Mouse (Mus musculus) embryonic facial prominence, embryonic 11.5 days (tissue): ENCODE data around the gene Nop53. TPM values are rescaled to one million over a fixed set of nuclear protein-coding genes. Genes with fewer than 3 reads are reported as not detected.

Experiments used
- ATAC-seq: fragments of 200-750 bp; cut with Nextera tagmentation; replicated peaks from 2 replicates; pipeline ENCODE4 v1.8.0; 2017; ENCODE audit warnings: low read depth; ENCODE audit not compliant: insufficient number of reproducible peaks, low FRiP score, low TSS enrichment
- DNase-seq: peaks from one replicate; pipeline ENCODE4 v3.0.0-alpha.2; 2015; ENCODE audit warnings: low spot score
- H3K27ac ChIP-seq: fragments of 300-500 bp; sonication (generic); replicated peaks from 2 replicates; pipeline ENCODE4 v1.5.1; 2014; ENCODE audit warnings: mild to moderate bottlenecking, low read depth, low read length, control low read depth
- H3K27me3 ChIP-seq: fragments of 300-500 bp; sonication (generic); 2 replicates; pipeline ENCODE4 v1.6.1; 2014; ENCODE audit warnings: mild to moderate bottlenecking, low read length, moderate library complexity, mixed read lengths; ENCODE audit not compliant: control insufficient read depth, insufficient read depth
- H3K36me3 ChIP-seq: fragments of 300-500 bp; sonication (generic); replicated peaks from 2 replicates; pipeline ENCODE4 v1.6.1; 2014; ENCODE audit warnings: low read depth, mild to moderate bottlenecking, low read length, moderate library complexity, mixed read lengths; ENCODE audit not compliant: control insufficient read depth, insufficient read depth
- H3K4me1 ChIP-seq: fragments of 300-500 bp; sonication (generic); 2 replicates; pipeline ENCODE4 v1.6.1; 2014; ENCODE audit warnings: low read length, mixed read lengths; ENCODE audit not compliant: control insufficient read depth, insufficient read depth
- H3K4me2 ChIP-seq: fragments of 300-500 bp; sonication (generic); 2 replicates; pipeline ENCODE4 v1.6.1; 2014; ENCODE audit warnings: low read depth, mild to moderate bottlenecking, control low read depth, low read length, moderate library complexity
- H3K4me3 ChIP-seq: fragments of 300-500 bp; sonication (generic); 2 replicates; pipeline ENCODE4 v1.5.1; 2014; ENCODE audit warnings: low read depth, low read length, control low read depth
- H3K9ac ChIP-seq: fragments of 300-500 bp; sonication (generic); replicated peaks from 2 replicates; pipeline ENCODE4 v1.6.1; 2014; ENCODE audit warnings: mild to moderate bottlenecking, control low read depth, low read length
- H3K9me3 ChIP-seq: fragments of 300-500 bp; sonication (generic); replicated peaks from 2 replicates; pipeline ENCODE4 v1.6.1; 2016; ENCODE audit warnings: mild to moderate bottlenecking, low read length, inconsistent platforms, mixed read lengths; ENCODE audit not compliant: control insufficient read depth
- WGBS: fragments of 180-500 bp; shearing (Covaris S2); extraction: QIAGEN DNeasy Blood & Tissue Kit; methylation state at CpG from one replicate; pipeline ENCODE4 v1.1.7; 2014; 5-methylcytosine and 5-hydroxymethylcytosine counted together
- polyA plus RNA-seq: library from polyadenylated mRNA; unstranded; fragments of >200 nt; fragmentation: Nextera tagmentation; extraction: Ambion mirVana; gene quantifications from 2 replicates; pipeline ENCODE4 v1.2.1, GENCODE M21; 2014

Gene Nop53
- polyA plus RNA-seq, 1 experiment from 2014 or later, result 194 TPM

GRCm38 (mm10) chr7:15955509-15955908, 9.6 kb upstream of the Nop53 start:
- H3K4me1 ChIP-seq, result no peaks in the 10 kb centered on the region
- no peaks in the 10 kb centered on the region for H3K27me3 ChIP-seq
- H3K36me3 ChIP-seq, result no peaks in the 10 kb centered on the region
- H3K4me3 ChIP-seq, result peak overlapping the region; percentile 8; the same call in 1 of the 2 replicates
- peak overlapping the region; percentile 38 for H3K4me2 ChIP-seq
- WGBS, result 16% methylated on average over 7 of the region's 7 CpGs
- DNase-seq (no peak), ATAC-seq (no peak)
- H3K27ac ChIP-seq, result no peak overlapping the region
- no peak overlapping the region for H3K9ac ChIP-seq
- no peaks in the 10 kb centered on the region for H3K9me3 ChIP-seq

- Histone ChIP-seq H3K4me3 (peak overlapping the region; percentile 8; the same call in 1 of the 2 replicates), H3K27me3 (no peaks in the 10 kb centered on the region), H3K4me2 (peak overlapping the region; percentile 38), H3K9me3 (no peaks in the 10 kb centered on the region), H3K27ac (no peak overlapping the region; the same call in 1 of the 2 replicates), H3K4me1 (no peaks in the 10 kb centered on the region), H3K36me3 (no peaks in the 10 kb centered on the region), H3K9ac (no peak overlapping the region)
- WGBS, result 4% methylated on average over 20 of the region's 21 CpGs
- peak; percentile 35 for DNase-seq
- ATAC-seq, result 0 out of 2 replicates have a peak, but pooled peaks have one; percentile 41
Measured at GRCm38 (mm10) chr7:15954978-15955443, 9.1 kb upstream of the Nop53 start.

- Histone ChIP-seq H3K9ac (no peak overlapping the region), H3K4me2 (no peak overlapping the region), H3K36me3 (no peaks in the 10 kb centered on the region), H3K4me1 (no peaks in the 10 kb centered on the region), H3K27ac (no peak overlapping the region), H3K4me3 (no peak overlapping the region), H3K9me3 (no peaks in the 10 kb centered on the region), H3K27me3 (no peaks in the 10 kb centered on the region)
- 86% methylated on average over 7 of the region's 7 CpGs for WGBS
- DNase-seq, result no peak
- ATAC-seq, result no peak
Measured at GRCm38 (mm10) chr7:15954436-15954835, 8.6 kb upstream of the Nop53 start.

GRCm38 (mm10) chr7:15953307-15954074, 7.6 kb upstream of the Nop53 start:
- H3K4me2 ChIP-seq, result no peak overlapping the region
- 89% methylated on average over 13 of the region's 13 CpGs for WGBS
- H3K9me3 ChIP-seq, result no peaks in the 10 kb centered on the region
- no peaks in the 10 kb centered on the region for H3K36me3 ChIP-seq
- no peak overlapping the region for H3K27ac ChIP-seq
- DNase-seq (no peak), ATAC-seq (no peak)
- no peak overlapping the region for H3K9ac ChIP-seq
- H3K4me1 ChIP-seq, result no peaks in the 10 kb centered on the region; the same call in 1 of the 2 replicates
- no peak overlapping the region for H3K4me3 ChIP-seq
- H3K27me3 ChIP-seq, result no peaks in the 10 kb centered on the region

- Histone ChIP-seq H3K27me3 (no peaks in the 10 kb centered on the region), H3K4me3 (no peak overlapping the region)
- WGBS, result 74% methylated on average over 3 of the region's 3 CpGs
Measured at GRCm38 (mm10) chr7:15952416-15952815, 6.5 kb upstream of the Nop53 start.

GRCm38 (mm10) chr7:15950008-15950407, 4.1 kb upstream of the Nop53 start:
- Histone ChIP-seq H3K27ac (no peak overlapping the region), H3K9ac (no peak overlapping the region), H3K36me3 (no peaks in the 10 kb centered on the region), H3K4me2 (no peak overlapping the region), H3K9me3 (no peaks in the 10 kb centered on the region), H3K27me3 (no peaks in the 10 kb centered on the region), H3K4me3 (no peak overlapping the region), H3K4me1 (peaks cover under 1% of the 10 kb centered on the region; the same call in 1 of the 2 replicates)
- DNase-seq (no peak), ATAC-seq (no peak)
- 87% methylated on average over 15 of the region's 15 CpGs for WGBS

More at GRCm38 (mm10) chr7:15952416-15952815, 6.5 kb upstream of the Nop53 start:
- Histone ChIP-seq H3K4me1 (no peaks in the 10 kb centered on the region; the same call in 1 of the 2 replicates), H3K27ac (no peak overlapping the region), H3K9me3 (no peaks in the 10 kb centered on the region), H3K4me2 (no peak overlapping the region), H3K9ac (no peak overlapping the region), H3K36me3 (no peaks in the 10 kb centered on the region)
- DNase-seq (no peak), ATAC-seq (no peak)

- Histone ChIP-seq H3K9me3 (no peaks in the 10 kb centered on the region), H3K9ac (no peak overlapping the region), H3K4me1 (peaks cover 3% of the 10 kb centered on the region; the same call in 1 of the 2 replicates), H3K36me3 (no peaks in the 10 kb centered on the region), H3K27ac (no peak overlapping the region), H3K4me3 (no peak overlapping the region), H3K4me2 (no peak overlapping the region), H3K27me3 (no peaks in the 10 kb centered on the region)
- DNase-seq (no peak), ATAC-seq (no peak)
- 75% methylated on average over 7 of the region's 7 CpGs for WGBS
Measured at GRCm38 (mm10) chr7:15949216-15949790, 3.4 kb upstream of the Nop53 start.
